Mouse (Mus musculus) left cerebral cortex, postnatal 36 days (tissue): ENCODE measurements at regions not wholly inside any gene's neighbourhood (a gene's known extent, or its start where the extent isn't known, plus 50 kb on each side); places are given as distances from the start of the nearest gene placed in this dataset.
A peak's percentile ranks its signal among the peaks of the same experiment; 100 is the strongest.

Source experiments
- DNase-seq, 2 experiments: peaks; one replicate each; pipeline ENCODE4 v3.0.0; 2021 to 2022; ENCODE audit warnings: low spot score in 2 of 2, mixed read lengths in 1 of 2
- intact Hi-C: fragments of 180-260 bp; cut with DNase I; formaldehyde crosslinking; loops from one replicate; pipeline ENCODE4 v1.15.1; 2025

DNA sequence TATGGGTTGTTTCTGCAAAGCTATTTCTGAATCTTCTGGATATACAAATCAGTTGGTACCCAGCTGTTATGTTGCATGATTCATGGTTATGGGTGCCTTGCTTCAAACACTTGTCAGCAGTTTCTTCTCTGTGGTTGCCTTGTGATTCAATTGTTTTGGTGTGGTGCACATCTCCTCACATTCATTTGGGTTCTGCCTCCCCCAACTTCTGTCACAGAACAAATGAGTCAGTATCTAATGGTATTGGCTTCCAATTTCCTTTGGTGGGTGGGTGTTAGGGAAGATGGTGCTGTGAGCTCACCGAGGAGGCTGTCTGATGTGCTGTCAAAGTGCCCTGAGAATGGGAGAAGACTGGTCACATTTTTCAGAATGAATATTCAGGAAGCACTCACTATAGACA, 87.9 kb downstream of the Cypt15 start:
- intact Hi-C loops: loop anchor here (5.0 kb wide), 1 partner anchor 1968 kb away; the partner anchor contains the start of gene Gria3
- peak; percentile 9 to 16 for DNase-seq
